Mouse (Mus musculus) embryo, embryonic 10.5 days (tissue): ENCODE results near the gene D430042O09Rik.

Experiments used
- DNase-seq: peaks from one replicate; pipeline ENCODE4 v3.0.0-alpha.2; 2015; ENCODE audit warnings: low spot score

Gene D430042O09Rik

GRCm38 (mm10) chr7:125808210-125808609, 100.5 kb downstream of the D430042O09Rik start:
- no peak for DNase-seq

GRCm38 (mm10) chr7:125812721-125813120, 105.0 kb downstream of the D430042O09Rik start:
- DNase-seq, result no peak

DNA sequence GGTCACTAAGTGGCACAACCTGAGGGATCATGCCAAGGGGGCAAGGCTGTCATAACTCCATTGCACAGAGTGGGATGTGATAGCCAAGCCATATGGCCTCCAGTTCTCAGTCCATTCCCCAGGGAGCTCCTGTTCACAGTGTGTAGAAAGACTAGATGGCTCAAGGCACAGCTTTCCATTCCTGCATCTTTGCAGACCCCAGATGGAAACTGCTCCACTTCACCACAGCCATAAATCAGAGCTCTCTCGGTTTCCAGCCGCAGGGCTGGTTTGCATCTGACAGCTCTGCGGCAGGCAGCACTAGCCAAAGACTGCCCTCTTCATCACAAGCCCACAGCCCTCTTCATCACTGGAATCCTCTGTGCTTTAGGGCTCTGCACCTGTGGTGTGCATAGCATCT, 108.0 kb downstream of the D430042O09Rik start:
- peak; percentile 58 for DNase-seq

GRCm38 (mm10) chr7:125818301-125818712, 110.6 kb downstream of the D430042O09Rik start:
- no peak for DNase-seq

GRCm38 (mm10) chr7:125820233-125820632, 112.5 kb downstream of the D430042O09Rik start:
- no peak for DNase-seq

DNA sequence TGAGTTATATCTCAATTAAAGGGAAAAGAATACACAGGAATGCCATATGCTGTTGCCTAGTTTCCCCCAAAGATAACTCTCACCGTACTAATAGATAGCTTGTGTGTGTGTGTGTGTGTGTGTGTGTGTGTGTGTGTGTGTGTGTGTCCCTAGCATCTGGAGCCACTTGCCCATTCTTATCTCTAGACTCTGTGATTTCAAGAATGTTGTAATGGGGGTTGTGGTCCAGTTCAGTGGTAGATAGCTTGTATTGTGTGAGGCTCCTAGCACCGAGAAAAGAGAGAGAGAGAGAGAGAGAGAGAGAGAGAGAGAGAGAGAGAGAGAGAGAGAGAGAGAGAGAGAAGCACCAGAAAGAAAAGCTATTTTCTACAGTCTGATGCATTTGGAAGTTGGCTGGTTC, 118.7 kb downstream of the D430042O09Rik start:
- DNase-seq, result no peak

DNA sequence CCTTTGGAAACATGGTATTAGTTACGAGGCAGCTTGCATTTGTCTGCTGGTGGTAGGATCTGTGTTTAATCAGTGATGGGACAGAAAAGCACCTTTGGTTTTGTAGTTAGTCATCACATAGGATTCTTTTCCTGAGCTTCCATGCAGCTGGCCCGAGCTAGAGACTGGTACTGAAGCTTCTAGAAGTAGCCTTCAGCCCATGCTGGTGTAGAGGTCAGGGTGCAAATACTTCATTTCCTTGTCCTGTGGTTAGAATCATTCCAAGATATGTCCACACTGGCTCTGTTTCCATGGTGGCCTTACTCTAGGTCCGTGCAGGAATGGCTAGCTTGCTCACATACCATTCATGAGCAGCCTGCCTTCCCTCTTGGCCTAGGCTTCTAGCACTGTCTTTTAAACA, 119.2 kb downstream of the D430042O09Rik start:
- DNase-seq, result no peak

- no peak for DNase-seq
These were observed 119.7 kb downstream of the D430042O09Rik start for GRCm38 (mm10) chr7:125827420-125827819.

DNA sequence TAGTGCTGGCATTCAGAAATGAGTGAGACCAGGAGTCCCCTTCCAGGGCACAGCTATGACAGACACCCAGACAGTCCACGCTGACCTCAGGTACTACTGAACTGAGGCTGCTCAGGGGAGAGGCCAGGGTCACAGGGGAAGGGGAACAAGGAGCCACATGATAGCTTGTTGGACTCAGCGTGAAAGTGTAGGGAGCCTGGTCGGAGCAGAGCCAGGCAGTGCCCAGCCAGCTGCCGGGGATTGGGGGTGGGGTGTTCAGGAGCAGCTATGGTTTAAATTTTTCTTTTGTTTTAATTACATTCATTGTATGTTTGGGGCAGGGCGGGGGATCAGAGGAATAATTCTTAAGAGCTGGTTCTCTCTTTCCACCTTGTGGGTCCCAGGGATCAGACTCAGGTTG, 120.9 kb downstream of the D430042O09Rik start:
- no peak for DNase-seq

- DNase-seq, result peak; percentile 47
These were observed 121.5 kb downstream of the D430042O09Rik start for GRCm38 (mm10) chr7:125829121-125829666.

GRCm38 (mm10) chr7:125832767-125833166, 125.1 kb downstream of the D430042O09Rik start:
- DNase-seq, result no peak

DNA sequence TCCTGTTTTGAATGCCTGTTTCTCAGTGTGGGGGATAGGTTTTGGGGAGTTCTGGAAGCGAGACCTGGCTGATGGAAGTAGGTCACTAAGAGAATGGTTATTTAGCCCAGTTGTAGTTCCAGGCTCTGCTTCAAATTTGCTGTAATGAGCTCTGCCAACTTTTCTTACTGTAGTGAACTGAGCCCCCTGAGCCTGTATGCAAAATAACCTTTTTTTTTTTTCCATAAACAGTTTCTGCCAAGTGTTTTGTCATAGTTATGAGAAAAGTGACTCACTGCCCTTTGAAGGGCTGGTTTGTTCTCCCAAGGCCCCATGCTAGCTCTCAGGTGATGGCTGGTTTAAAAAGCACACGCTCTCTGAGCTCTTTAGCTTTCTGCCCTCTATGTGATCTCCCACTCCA, 125.8 kb downstream of the D430042O09Rik start:
- DNase-seq, result no peak

- DNase-seq, result no peak
These were observed 130.5 kb downstream of the D430042O09Rik start for GRCm38 (mm10) chr7:125838078-125838742.

GRCm38 (mm10) chr7:125845611-125846010, 137.9 kb downstream of the D430042O09Rik start:
- no peak for DNase-seq

DNA sequence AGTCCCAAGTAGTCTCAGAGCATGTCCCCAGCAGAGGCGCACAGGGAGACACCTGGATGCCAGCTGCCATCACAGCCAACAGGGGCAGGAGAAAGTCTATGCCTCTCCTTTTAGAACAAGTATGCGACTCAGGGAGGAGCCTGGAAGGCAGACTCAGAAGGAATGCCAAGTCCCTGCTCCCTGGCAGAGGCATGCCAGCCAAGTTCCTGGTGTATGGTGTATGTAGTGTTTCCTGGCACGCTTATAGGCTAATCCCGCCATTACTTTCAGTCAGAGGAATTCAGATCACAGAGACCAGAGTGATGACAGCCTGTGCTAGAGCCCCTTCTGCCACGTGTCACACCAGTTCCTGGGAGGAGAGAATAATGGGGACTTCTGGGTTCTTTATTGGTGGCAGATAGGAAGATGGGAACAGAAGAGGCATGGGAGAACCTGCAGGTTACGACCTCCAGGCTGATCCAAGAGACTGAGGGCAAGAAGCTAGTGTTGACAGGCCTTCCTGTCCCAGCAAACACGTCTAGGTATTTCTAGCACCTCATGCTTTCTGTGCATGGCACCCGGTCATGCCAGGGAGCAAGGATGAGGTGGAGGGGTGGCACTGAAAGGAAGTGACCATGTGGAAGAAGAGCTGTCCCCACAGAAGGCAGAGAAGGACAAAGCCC, 139.3 kb downstream of the D430042O09Rik start:
- no peak for DNase-seq

GRCm38 (mm10) chr7:125847528-125847866, 139.8 kb downstream of the D430042O09Rik start:
- no peak for DNase-seq

- DNase-seq, result no peak
These were observed 151.9 kb downstream of the D430042O09Rik start for GRCm38 (mm10) chr7:125859564-125859963.

DNA sequence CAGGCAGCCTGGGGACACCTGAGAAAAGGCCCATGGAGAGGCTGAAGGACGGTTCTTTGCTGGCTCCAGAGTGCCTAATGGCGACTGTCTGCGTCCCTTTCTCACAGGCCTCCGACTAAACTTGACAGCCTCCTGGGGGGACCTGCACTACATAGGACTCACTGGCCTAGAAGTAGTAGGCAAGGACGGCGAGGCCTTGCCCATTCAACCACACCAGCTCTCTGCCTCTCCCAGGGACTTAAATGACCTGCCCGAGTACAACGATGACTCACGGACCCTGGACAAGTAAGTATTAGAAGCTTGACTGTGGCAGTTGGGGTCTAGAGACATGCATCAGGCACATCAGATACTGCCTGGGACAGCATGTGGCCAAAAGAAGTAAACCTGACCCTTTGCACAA, 152.7 kb downstream of the D430042O09Rik start:
- no peak for DNase-seq

- no peak for DNase-seq
These were observed 156.3 kb downstream of the D430042O09Rik start for GRCm38 (mm10) chr7:125864026-125864425.

- DNase-seq, result peak; percentile 56
These were observed 157.5 kb downstream of the D430042O09Rik start for GRCm38 (mm10) chr7:125865234-125865633.

GRCm38 (mm10) chr7:125868570-125868969, 160.9 kb downstream of the D430042O09Rik start:
- DNase-seq, result no peak

DNA sequence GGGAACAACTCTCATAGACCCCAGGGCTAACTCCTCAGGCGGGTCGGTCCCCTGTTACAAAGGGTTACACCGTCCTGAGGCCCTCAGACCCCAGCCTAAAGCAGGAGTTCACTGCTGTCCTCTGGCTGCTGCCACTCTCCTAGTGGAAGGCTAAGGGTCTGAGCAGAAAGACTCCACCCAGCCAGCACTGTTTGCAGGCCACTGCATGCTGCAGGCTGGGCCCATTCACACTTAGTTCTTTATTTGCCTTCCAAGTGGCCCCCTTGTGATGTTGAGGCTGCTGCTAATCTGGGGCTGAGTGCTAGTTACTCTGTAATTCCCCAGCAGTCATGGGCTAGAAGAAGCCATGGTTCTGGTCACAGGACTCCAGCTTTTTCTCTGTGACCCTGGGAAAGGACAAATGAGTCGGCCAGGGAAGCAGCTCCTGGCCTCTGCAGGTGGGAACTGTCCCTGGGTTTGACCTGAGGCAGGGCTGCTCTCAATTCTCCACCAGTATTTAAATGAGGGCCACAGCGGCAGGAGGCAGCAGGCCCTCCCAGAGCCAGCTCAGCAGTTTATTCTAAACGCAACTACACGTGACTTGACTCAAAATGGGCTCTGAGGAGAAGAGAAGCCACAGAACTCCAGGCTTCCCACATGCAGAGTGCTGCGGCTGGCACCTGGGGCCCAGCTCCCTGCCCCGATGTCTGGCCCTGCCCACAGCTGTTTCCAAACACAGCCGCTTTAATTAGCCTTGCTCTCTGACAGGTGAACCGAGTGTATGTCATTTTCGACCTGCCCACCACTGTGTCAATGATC, 163.9 kb downstream of the D430042O09Rik start:
- no peak for DNase-seq

DNA sequence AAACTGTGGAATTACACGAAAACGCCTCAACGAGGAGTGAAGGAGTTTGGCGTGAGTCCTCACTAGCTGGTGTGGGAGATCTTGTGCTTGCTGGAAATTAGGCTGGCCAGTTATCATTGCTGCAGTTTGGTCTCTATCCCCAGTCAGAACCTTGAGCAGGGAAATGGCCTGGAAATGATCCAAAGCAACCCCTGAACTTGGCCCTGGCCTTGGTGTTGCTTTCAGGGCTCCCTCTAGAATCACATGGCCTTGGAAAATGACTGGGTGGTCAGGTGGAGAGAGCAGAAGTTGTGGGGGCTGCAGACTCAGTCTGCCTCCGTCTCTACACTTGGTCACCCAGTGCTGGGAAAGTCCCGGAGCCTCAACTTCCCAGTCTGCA, 164.5 kb downstream of the D430042O09Rik start:
- no peak for DNase-seq
